Mouse (Mus musculus) neural tube, embryonic 12.5 days (tissue): ENCODE measurements around the gene Pyroxd2. TPM values are rescaled to one million over a fixed set of nuclear protein-coding genes. Genes with fewer than 3 reads are reported as not detected.

Source experiments
- ATAC-seq: fragments of 200-750 bp; cut with Nextera tagmentation; 2 replicates; pipeline ENCODE4 v1.8.0; 2017; ENCODE audit warnings: low read depth, mild to moderate bottlenecking, moderate TSS enrichment, moderate library complexity; ENCODE audit not compliant: low FRiP score
- H3K27ac ChIP-seq: fragments of 300-500 bp; sonication (generic); 2 replicates; pipeline ENCODE4 v1.5.1; 2016
- H3K27me3 ChIP-seq: fragments of 300-500 bp; sonication (generic); replicated peaks from 2 replicates; pipeline ENCODE4 v1.6.1; 2016; ENCODE audit warnings: mild to moderate bottlenecking
- H3K36me3 ChIP-seq: fragments of 300-500 bp; sonication (generic); 2 replicates; pipeline ENCODE4 v1.6.1; 2016; ENCODE audit warnings: mild to moderate bottlenecking
- H3K4me1 ChIP-seq: fragments of 300-500 bp; sonication (generic); 2 replicates; pipeline ENCODE4 v1.6.1; 2016
- H3K4me2 ChIP-seq: fragments of 300-500 bp; sonication (generic); replicated peaks from 2 replicates; pipeline ENCODE4 v1.6.1; 2016; ENCODE audit warnings: mild to moderate bottlenecking
- H3K4me3 ChIP-seq: fragments of 300-500 bp; sonication (generic); 2 replicates; pipeline ENCODE4 v1.5.1; 2016
- H3K9ac ChIP-seq: fragments of 300-500 bp; sonication (generic); 2 replicates; pipeline ENCODE4 v1.6.1; 2016; ENCODE audit warnings: mild to moderate bottlenecking
- H3K9me3 ChIP-seq: fragments of 300-500 bp; sonication (generic); 2 replicates; pipeline ENCODE4 v1.6.1; 2016; ENCODE audit warnings: mild to moderate bottlenecking
- WGBS: fragments of 180-500 bp; shearing (Covaris S2); methylation state at CpG from one replicate; pipeline ENCODE4 v1.1.7; 2016; 5-methylcytosine and 5-hydroxymethylcytosine counted together
- polyA plus RNA-seq: library from polyadenylated mRNA; unstranded; fragments of >200 nt; fragmentation: Nextera tagmentation; extraction: Ambion mirVana; gene quantifications from 2 replicates; pipeline ENCODE4 v1.2.1, GENCODE M21; 2016

Gene Pyroxd2
- polyA plus RNA-seq, 1 experiment from 2014 or later, result 1.9 TPM

DNA sequence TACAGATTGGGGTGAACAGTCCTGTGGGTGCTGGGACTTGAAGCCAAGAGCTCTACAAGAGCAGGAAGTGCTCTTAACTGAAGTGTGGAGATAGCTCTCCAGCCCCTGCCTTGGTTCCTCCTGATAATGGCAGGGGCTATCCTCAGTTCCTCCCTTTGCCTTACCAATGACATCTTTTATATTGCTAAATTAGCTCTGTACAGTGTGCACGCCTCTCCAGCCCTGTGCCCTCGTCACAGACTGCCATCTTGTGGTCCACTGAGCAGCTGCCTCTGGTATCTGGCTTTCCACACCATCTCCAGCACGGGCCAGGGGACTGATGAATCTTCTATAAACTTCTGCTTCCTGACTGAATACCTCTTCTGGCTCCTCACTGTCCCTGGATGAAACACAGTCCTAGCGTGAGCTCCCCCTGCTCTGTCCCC, 8.4 kb downstream of the Pyroxd2 start:
- peak; percentile 73 for ATAC-seq
- 35% methylated on average over 4 of the region's 4 CpGs for WGBS
- Histone ChIP-seq H3K4me2 (no peak overlapping the region), H3K4me1 (peaks cover 5% of the 10 kb centered on the region; the same call in 1 of the 2 replicates), H3K36me3 (no peaks in the 10 kb centered on the region), H3K4me3 (no peak overlapping the region), H3K9ac (no peak overlapping the region), H3K27ac (no peak overlapping the region), H3K9me3 (no peaks in the 10 kb centered on the region), H3K27me3 (0 out of 2 replicates have a peak, but pooled peaks cover 7% of the 10 kb centered on the region)

DNA sequence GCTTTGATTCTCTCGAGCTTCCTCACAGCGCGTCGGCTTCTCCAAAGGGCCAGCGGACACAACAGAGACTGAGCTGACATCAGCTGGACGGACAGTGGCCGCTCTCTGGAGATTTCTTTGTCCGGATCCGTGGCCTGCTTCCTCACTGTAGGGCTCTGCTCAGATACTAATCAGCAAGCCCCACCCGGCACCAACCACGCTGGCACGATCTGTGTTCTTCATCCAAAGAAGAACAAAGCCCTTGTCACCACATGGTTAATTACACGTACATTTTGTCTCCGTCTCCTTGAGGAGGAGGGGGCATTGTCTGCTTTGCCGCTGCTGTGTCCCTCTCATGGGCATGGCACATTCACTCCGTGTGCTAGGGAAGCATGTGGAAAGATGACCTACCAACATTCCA, 9.3 kb downstream of the Pyroxd2 start:
- Histone ChIP-seq H3K27ac (no peak overlapping the region), H3K27me3 (0 out of 2 replicates have a peak, but pooled peaks cover 7% of the 10 kb centered on the region), H3K9ac (no peak overlapping the region), H3K36me3 (no peaks in the 10 kb centered on the region), H3K9me3 (no peaks in the 10 kb centered on the region), H3K4me1 (peaks cover 5% of the 10 kb centered on the region; the same call in 1 of the 2 replicates), H3K4me3 (no peak overlapping the region), H3K4me2 (peak overlapping the region; percentile 25; the same call in 1 of the 2 replicates)
- 44% methylated on average over 16 of the region's 16 CpGs for WGBS
- ATAC-seq, result peak; percentile 26; the same call in 1 of the 2 replicates

DNA sequence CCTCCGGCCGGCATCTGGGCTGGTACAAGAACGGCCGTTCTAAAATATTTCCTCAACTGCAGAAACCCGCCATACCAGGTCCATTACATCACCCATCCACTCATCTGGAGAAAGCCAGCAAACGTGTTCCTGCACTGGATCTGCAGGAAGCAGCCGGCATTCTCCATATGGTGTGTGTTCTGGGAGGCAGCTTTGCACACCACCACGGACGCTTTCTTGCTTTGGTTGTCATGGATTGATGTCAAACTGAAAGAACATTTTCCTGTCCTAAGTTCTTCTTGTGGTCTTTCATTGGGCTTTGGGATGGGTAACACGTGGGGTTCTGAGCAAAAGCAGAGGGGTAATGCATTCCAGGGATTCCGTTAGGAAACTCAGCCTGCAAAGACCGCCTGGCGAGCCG, 10.7 kb downstream of the Pyroxd2 start:
- peaks cover 5% of the 10 kb centered on the region; the same call in 1 of the 2 replicates for H3K4me1 ChIP-seq
- H3K4me2 ChIP-seq, result no peak overlapping the region
- H3K9ac ChIP-seq, result no peak overlapping the region
- WGBS, result 84% methylated on average over 14 of the region's 14 CpGs
- no peaks in the 10 kb centered on the region for H3K36me3 ChIP-seq
- no peaks in the 10 kb centered on the region for H3K9me3 ChIP-seq
- H3K27ac ChIP-seq, result no peak overlapping the region
- H3K4me3 ChIP-seq, result no peak overlapping the region
- 0 out of 2 replicates have a peak, but pooled peaks cover 7% of the 10 kb centered on the region for H3K27me3 ChIP-seq
- no peak for ATAC-seq

DNA sequence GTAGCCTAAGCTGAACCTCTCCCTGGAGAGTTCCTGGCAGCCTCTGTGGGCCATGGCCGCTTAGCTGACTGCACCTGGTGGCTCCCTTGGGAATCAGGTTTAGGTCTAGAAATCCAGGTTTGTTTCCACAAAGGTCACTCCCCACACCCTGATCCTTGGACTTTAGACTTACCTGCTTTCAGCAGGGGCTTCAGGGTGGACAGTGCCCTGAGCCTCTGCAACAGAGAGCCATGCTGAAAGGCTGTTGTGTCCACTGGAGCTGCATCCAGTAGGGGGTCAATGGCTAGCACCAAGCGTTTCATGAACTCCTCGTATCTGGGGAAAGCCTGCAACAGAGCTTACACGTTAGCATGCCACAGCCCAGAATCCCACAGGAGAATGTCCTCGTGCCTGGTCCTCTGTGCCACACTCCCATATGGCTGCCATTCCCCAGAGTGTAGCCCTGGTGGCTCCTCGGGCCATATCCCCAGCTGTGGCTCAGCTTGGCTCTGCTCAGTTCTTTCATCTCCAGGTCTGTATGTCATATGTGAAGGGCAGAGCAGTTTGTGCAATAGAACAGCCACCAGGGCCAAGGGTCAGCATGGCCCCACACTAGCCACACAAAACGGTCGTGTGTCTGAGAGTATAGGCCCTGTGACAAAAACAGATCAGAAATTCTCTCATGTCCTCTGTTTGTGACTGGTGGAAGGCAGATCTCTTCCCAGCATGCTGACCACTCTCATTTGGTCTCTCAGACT, 12.2 kb downstream of the Pyroxd2 start:
- WGBS, result 70% methylated on average over 8 of the region's 8 CpGs
- ATAC-seq, result no peak
- H3K4me3 ChIP-seq, result no peak overlapping the region
- H3K4me2 ChIP-seq, result no peak overlapping the region
- 0 out of 2 replicates have a peak, but pooled peaks cover 7% of the 10 kb centered on the region for H3K27me3 ChIP-seq
- no peaks in the 10 kb centered on the region for H3K9me3 ChIP-seq
- H3K27ac ChIP-seq, result no peak overlapping the region
- peaks cover 5% of the 10 kb centered on the region; the same call in 1 of the 2 replicates for H3K4me1 ChIP-seq
- H3K9ac ChIP-seq, result no peak overlapping the region
- no peaks in the 10 kb centered on the region for H3K36me3 ChIP-seq

DNA sequence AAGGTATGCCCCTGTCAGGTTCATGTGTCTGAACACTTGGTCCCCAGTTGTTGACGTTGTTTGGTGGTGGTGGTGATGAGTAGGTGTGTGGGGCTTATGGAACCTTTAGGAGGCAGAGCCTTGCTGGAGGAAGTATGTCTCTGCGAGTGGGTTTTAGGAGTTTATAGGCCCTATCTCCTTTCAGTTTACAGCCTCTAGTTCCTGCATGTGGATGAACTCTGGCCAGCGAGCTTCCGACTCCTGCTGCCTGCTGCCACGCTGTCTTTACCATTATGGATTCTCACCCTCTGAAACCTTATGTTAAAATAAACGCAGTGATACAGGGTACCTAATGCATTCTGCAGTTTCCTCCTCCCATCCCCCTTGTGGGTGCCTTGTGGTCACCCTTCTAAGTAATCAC, 12.8 kb downstream of the Pyroxd2 start:
- WGBS, result 52% methylated on average over 6 of the region's 6 CpGs
- no peak for ATAC-seq

DNA sequence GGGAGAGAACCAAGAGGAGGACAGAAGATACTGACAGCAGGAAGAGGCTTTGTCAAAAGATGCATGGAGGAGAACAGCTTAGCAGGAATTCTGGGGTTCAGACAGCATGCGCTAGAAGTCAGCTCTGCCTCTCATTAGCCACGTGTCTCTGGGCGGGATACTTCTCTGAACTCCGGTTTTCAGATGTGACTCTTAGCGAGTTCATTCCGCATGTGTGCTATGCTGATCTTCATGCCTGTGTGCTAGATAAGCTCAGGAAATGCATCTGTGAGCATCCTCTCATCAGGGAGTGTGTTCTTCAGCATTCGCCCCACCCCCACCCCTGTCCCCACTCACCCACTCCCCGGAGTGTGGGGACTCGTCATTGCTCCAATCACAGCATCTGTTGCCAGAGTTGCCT, 14.8 kb downstream of the Pyroxd2 start:
- no peaks in the 10 kb centered on the region for H3K36me3 ChIP-seq
- 74% methylated on average over 9 of the region's 9 CpGs for WGBS
- no peak overlapping the region for H3K9ac ChIP-seq
- H3K4me3 ChIP-seq, result no peak overlapping the region
- H3K9me3 ChIP-seq, result no peaks in the 10 kb centered on the region
- H3K4me1 ChIP-seq, result no peaks in the 10 kb centered on the region; the same call in 1 of the 2 replicates
- 0 out of 2 replicates have a peak, but pooled peaks cover 7% of the 10 kb centered on the region for H3K27me3 ChIP-seq
- no peak for ATAC-seq
- no peak overlapping the region for H3K27ac ChIP-seq
- no peak overlapping the region for H3K4me2 ChIP-seq

More for the DNA sequence above, 12.8 kb downstream of the Pyroxd2 start:
- H3K9ac ChIP-seq, result no peak overlapping the region
- no peak overlapping the region for H3K4me3 ChIP-seq
- H3K36me3 ChIP-seq, result no peaks in the 10 kb centered on the region
- no peak overlapping the region for H3K4me2 ChIP-seq
- peaks cover 5% of the 10 kb centered on the region for H3K4me1 ChIP-seq
- 0 out of 2 replicates have a peak, but pooled peaks cover 7% of the 10 kb centered on the region for H3K27me3 ChIP-seq
- H3K9me3 ChIP-seq, result no peaks in the 10 kb centered on the region
- no peak overlapping the region for H3K27ac ChIP-seq

DNA sequence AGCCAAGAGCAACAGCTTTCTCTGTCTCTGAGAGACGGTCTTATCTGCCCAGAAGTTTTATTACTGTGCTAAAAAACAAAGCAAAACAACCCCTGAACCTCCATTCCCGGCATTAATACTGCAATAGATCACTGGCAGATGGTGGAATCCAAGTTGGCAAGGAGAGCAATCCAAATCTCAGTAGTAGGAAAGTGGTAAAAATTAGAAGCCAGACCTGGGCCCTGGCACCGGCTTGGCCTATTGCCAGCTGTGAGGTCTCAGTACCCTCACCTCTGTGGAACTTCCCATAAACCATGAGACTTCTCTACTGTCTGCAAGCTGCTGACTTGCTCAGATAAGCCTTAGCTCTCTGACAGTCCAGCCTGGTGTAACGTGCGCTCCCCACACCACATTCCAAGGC, 17.6 kb downstream of the Pyroxd2 start:
- Histone ChIP-seq H3K4me1 (no peaks in the 10 kb centered on the region; the same call in 1 of the 2 replicates), H3K4me2 (no peak overlapping the region), H3K27ac (no peak overlapping the region), H3K9me3 (no peaks in the 10 kb centered on the region), H3K36me3 (no peaks in the 10 kb centered on the region), H3K9ac (no peak overlapping the region), H3K4me3 (no peak overlapping the region), H3K27me3 (no peaks in the 10 kb centered on the region)
- 77% methylated on average over 5 of the region's 5 CpGs for WGBS
- ATAC-seq, result no peak

DNA sequence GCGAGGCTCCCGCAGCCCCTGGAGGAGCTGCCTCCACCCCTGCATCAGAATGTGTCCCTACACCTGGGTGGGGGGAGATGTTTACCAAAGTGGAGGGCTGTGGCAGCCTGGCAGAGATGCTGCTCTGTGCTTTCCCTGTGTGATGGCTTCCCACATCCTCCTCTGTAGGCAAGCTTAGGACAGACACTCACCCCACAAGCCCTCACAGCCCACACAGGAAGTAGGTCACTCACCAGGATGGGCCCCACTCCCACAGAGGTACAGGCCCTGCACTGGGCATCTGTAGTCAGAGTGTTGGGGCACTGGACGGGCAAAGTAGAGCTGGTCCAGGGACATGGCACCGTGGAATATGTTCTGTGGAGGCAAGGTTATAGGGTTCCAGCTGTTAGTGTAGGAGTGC, 25.2 kb downstream of the Pyroxd2 start:
- no peak overlapping the region for H3K27ac ChIP-seq
- WGBS, result 86% methylated on average over 4 of the region's 4 CpGs
- no peak for ATAC-seq
- no peak overlapping the region for H3K9ac ChIP-seq
- H3K4me2 ChIP-seq, result no peak overlapping the region
- H3K36me3 ChIP-seq, result no peaks in the 10 kb centered on the region
- no peaks in the 10 kb centered on the region for H3K9me3 ChIP-seq
- H3K27me3 ChIP-seq, result no peaks in the 10 kb centered on the region
- no peak overlapping the region for H3K4me3 ChIP-seq
- peaks cover 5% of the 10 kb centered on the region for H3K4me1 ChIP-seq

DNA sequence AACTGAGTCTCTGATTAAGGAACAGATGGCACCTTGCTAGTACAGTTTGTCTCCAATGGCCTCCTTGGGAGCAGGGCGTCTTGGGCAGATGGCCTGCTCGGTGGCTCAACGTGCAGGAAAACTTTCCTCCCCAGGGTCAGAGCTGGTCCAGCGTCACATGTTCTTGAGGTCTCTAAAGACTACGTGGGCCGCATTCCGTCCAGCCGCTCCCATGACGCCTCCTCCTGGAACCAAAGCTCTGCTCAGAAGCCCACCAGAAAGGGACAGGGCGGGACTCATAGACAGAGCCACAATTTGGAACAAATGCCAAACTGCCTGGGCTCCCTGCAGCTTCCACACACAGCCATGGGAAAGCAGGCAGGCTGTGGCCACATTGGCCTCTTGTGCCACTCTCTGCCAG, 25.8 kb downstream of the Pyroxd2 start:
- Histone ChIP-seq H3K9ac (no peak overlapping the region), H3K36me3 (no peaks in the 10 kb centered on the region), H3K4me3 (no peak overlapping the region), H3K9me3 (no peaks in the 10 kb centered on the region), H3K4me1 (peaks cover 10% of the 10 kb centered on the region), H3K4me2 (no peak overlapping the region), H3K27ac (no peak overlapping the region), H3K27me3 (no peaks in the 10 kb centered on the region)
- 88% methylated on average over 10 of the region's 10 CpGs for WGBS
- ATAC-seq, result no peak

DNA sequence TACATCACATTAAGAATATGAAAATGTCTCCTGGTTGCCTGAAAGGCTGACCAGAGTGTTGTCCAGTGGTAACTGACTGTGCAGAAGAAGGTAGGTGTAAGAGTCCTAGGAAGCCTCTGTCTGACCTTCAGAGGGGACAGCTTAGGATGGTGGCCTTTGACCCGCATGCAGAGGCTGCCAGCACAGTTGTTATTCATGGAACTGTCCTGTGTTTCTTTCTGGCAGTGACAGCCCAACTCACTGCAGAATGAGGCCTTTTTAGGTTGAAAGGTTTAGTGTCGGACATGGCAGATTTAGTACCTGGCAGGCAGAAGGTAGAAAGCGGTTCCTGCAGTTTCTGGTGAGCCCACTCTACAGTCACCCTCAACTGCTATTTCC, 26.6 kb downstream of the Pyroxd2 start:
- H3K9ac ChIP-seq, result no peak overlapping the region
- no peaks in the 10 kb centered on the region for H3K9me3 ChIP-seq
- no peak overlapping the region for H3K4me2 ChIP-seq
- H3K4me1 ChIP-seq, result peaks cover 10% of the 10 kb centered on the region
- WGBS, result 59% methylated on average over 3 of the region's 3 CpGs
- H3K27me3 ChIP-seq, result no peaks in the 10 kb centered on the region
- no peaks in the 10 kb centered on the region for H3K36me3 ChIP-seq
- no peak for ATAC-seq
- no peak overlapping the region for H3K27ac ChIP-seq
- H3K4me3 ChIP-seq, result no peak overlapping the region

DNA sequence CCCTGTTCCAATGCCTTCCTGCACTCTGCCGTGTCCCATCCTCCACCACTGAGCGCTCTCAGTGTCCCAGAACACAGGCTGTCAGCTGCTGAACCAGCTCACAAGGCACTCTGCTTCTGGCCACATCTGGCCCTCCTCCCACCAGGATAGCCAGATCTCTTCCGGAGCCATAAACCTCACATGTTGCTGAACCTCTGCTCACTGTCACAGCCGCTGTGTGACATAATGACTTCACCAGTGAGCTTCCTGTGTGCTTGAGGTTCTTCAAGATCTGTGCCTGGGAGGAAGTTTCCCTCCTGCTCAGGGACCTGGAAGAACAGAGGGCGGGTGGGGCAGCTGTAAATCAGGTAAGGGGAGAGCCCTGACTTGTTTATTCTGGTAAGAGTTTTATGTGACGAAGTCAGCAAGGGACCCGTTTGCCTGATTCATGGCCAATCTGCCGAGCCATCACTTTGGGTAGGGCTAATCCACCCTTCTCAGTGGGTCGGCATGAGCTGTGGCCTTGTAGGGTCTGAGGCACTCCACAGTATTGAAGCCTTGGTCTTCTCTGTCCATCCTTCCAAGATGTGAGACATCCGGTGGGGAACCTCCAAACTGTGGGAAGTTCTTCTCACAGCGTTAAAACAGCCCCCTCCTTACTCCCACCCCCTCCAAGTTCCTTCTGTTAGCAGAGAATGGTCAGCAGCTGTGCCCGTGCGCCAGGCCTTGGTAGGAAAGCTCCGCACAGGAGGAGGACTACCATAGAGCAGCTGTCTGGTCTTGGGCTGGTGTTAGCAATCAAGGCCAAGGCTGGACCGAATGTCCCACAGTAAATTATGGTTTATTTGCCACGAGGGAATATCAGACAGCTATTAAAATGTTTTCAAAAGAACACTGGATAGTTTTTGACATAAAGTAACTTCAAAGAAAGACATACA, 27.3 kb downstream of the Pyroxd2 start:
- Histone ChIP-seq H3K27me3 (no peaks in the 10 kb centered on the region), H3K9me3 (no peaks in the 10 kb centered on the region), H3K4me1 (peaks cover 10% of the 10 kb centered on the region), H3K27ac (no peak overlapping the region), H3K36me3 (no peaks in the 10 kb centered on the region), H3K4me3 (no peak overlapping the region), H3K4me2 (no peak overlapping the region), H3K9ac (no peak overlapping the region)
- WGBS, result 47% methylated on average over 16 of the region's 16 CpGs
- ATAC-seq, result no peak

DNA sequence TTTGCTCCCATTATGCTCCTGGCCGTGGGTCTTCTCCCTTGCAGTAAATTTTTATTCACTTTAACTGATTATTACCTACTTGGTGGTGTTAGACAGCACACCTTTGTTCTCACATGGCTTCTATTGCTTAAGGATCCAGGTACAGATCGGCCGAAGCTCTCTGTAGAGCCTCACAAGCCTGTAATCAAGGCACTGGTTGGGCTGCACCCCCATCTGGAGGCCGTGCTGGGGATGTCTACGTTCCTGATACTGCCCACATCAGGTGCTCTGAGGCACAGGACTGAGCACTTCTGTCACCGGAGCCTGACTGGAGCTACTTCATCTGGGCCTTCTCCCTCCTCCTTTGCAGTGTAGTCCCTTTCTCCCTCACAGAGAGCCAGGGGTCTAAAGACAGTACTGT, 29.3 kb downstream of the Pyroxd2 start:
- no peak for ATAC-seq
- H3K4me3 ChIP-seq, result no peak overlapping the region
- no peak overlapping the region for H3K4me2 ChIP-seq
- H3K4me1 ChIP-seq, result peaks cover 12% of the 10 kb centered on the region
- WGBS, result 78% methylated on average over 6 of the region's 6 CpGs
- no peak overlapping the region for H3K27ac ChIP-seq
- H3K27me3 ChIP-seq, result no peaks in the 10 kb centered on the region
- H3K36me3 ChIP-seq, result no peaks in the 10 kb centered on the region
- H3K9ac ChIP-seq, result no peak overlapping the region
- H3K9me3 ChIP-seq, result no peaks in the 10 kb centered on the region
